Mouse (Mus musculus) heart, adult 11 months (tissue): ENCODE results near the gene Col4a1.

ENCODE experiments used
- DNase-seq: peaks from one replicate; pipeline ENCODE4 v3.0.0; 2022

Gene Col4a1

GRCm38 (mm10) chr8:11327722-11328417, 15.2 kb upstream of the Col4a1 start:
- DNase-seq = no peak

GRCm38 (mm10) chr8:11327298-11327697, 14.7 kb upstream of the Col4a1 start:
- DNase-seq = no peak

- peak; percentile 89 for DNase-seq
These were observed 12.3 kb upstream of the Col4a1 start for GRCm38 (mm10) chr8:11324801-11325395.

GRCm38 (mm10) chr8:11323681-11324080, 11.1 kb upstream of the Col4a1 start:
- DNase-seq = peak; percentile 93

GRCm38 (mm10) chr8:11322724-11323585, 10.3 kb upstream of the Col4a1 start:
- DNase-seq = peak; percentile 98

- DNase-seq = no peak
These were observed 9.2 kb upstream of the Col4a1 start for GRCm38 (mm10) chr8:11321841-11322240.

GRCm38 (mm10) chr8:11319405-11319804, 6.8 kb upstream of the Col4a1 start:
- peak; percentile 92 for DNase-seq

GRCm38 (mm10) chr8:11316118-11316517, 3.5 kb upstream of the Col4a1 start:
- DNase-seq = peak; percentile 93

- DNase-seq = no peak
These were observed 2.7 kb upstream of the Col4a1 start for GRCm38 (mm10) chr8:11315179-11315943.

- no peak for DNase-seq
These were observed 2.0 kb upstream of the Col4a1 start for GRCm38 (mm10) chr8:11314613-11315012.

- DNase-seq = peak; percentile 95
These were observed 818 bp upstream of the Col4a1 start for GRCm38 (mm10) chr8:11313176-11314111.

- DNase-seq = peak; percentile 98
These were observed 811 bp downstream of the Col4a1 start for GRCm38 (mm10) chr8:11311681-11312348.

- no peak for DNase-seq
These were observed 2.6 kb downstream of the Col4a1 start for GRCm38 (mm10) chr8:11310049-11310448.

- no peak for DNase-seq
These were observed 3.4 kb downstream of the Col4a1 start for GRCm38 (mm10) chr8:11309226-11309625.

- peak; percentile 94 for DNase-seq
These were observed 4.0 kb downstream of the Col4a1 start for GRCm38 (mm10) chr8:11308570-11308998.

GRCm38 (mm10) chr8:11307451-11307850, 5.2 kb downstream of the Col4a1 start:
- DNase-seq = peak; percentile 94

GRCm38 (mm10) chr8:11305539-11305938, 7.1 kb downstream of the Col4a1 start:
- no peak for DNase-seq

- DNase-seq = peak; percentile 92
These were observed 8.5 kb downstream of the Col4a1 start for GRCm38 (mm10) chr8:11304027-11304601.

- DNase-seq = no peak
These were observed 12.2 kb downstream of the Col4a1 start for GRCm38 (mm10) chr8:11300436-11300835.

GRCm38 (mm10) chr8:11299317-11299602, 13.4 kb downstream of the Col4a1 start:
- DNase-seq = no peak
